Mouse (Mus musculus) cerebral cortex, adult 2 months (tissue): Measurements from ENCODE around the gene Sema6b.

Experiments used
- WGBS: fragments of 180-500 bp; shearing (Covaris S2); methylation state at CpG from one replicate; pipeline ENCODE4 v1.1.7; 2018; 5-methylcytosine and 5-hydroxymethylcytosine counted together

The Sema6b gene

DNA sequence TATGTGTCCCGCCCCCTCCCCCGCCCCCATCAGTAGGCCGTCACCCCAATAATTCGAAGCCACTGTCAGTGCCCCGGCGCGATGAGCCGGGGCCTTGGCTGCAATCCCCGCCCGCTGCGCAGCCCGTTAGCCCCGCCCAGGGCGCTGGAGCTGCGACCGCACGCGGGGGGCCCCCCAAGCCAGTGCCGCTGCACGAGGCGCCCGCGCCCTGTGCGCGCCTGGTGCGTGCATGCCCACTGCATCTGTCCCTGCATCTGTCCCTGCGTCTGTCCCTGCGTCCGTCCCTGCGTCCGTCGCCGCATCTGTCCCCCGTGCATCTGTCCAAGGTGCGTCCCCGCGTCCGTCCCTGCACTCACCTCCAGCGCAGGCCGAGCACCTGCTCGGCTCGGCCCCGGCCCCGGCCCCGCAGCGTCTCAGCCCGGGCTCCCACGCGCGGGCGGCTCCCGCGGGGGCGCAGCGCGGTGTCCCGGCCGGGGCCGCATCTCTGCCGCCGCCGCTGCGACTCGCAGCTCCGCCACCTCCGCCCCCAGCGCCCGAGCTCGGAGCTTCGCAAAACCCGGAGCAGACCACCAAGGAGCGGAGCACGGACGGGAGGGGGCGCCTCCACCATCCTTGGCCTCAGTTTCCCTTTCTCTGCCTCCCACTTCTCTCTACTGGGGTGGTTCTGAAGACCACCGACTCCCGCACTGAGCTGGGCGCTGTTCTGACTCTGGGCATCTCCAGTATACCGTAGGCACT lies at the start of gene Sema6b:
Gene Sema6b (minus strand): TSS at position 486 of the 738 bp plus-strand sequence.
- 1% methylated on average over 77 of the region's 79 CpGs for WGBS

- 30% methylated on average over 11 of the region's 11 CpGs for WGBS
Measured at GRCm38 (mm10) chr17:56185281-56186141, 45.4 kb upstream of the Sema6b start.

- WGBS: under 1% methylated on average over 47 of the region's 47 CpGs
Measured at GRCm38 (mm10) chr17:56183658-56184103, 43.5 kb upstream of the Sema6b start, which contains the start of gene Mydgf. Mydgf (minus strand) TSS chr17:56183920.

DNA sequence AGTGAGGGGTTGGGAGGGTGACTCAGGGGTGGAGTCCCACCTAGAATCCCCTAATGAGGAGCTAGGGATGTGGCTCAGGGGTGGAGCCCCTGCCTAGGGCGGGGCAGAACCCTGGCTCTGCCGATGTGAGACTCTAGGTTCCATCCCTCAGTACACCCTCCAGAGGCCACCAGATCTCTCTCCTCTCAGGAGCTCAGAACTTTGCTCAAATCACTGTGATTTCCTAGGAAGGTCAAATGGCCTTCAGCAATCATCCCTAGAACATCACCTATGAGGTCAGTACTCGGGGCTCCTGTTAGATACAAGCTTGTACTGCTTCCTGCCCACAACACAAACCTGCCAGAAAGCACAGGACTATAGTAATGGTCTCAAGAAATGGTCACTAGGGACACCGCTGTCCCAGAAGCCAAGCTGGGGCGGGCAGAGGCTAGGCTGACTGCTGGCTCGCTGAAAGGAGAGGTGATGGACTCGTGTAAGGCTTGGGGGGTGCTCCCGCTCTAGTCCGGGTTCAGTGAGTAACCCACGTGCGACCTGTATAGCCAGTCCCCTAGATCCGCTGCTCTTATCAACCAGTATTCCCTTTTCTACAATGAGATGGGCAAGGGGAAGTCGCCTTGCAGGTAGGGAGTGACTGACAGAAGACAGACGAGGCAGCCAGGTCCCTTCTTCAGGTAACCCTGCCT lies 43.0 kb upstream of the Sema6b start:
- WGBS: 2% methylated on average over 14 of the region's 14 CpGs

GRCm38 (mm10) chr17:56175416-56175815 lies 35.3 kb upstream of the Sema6b start:
- WGBS: 100% methylated on average over 3 of the region's 3 CpGs

GRCm38 (mm10) chr17:56173401-56174046 lies 33.4 kb upstream of the Sema6b start:
- 59% methylated on average over 10 of the region's 10 CpGs for WGBS

DNA sequence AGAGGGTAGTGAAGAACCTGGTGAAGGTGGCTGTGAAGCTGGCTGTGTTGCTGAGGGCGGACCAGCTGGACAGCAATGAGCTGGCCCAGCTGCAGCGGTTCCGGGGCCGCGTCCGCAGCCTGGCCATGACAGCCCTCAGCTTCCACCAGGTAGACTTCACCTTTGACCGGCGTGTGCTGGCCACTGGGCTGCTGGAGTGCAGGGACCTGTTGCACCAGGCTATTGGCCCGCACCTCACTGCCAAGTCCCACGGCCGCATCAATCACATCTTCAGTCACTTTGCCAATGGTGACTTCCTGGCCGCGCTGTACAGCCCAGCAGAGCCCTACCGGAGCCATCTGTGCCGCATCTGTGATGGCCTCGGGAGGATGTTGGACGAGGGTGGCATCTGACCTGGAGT lies 31.7 kb upstream of the Sema6b start:
- 95% methylated on average over 17 of the region's 17 CpGs for WGBS

DNA sequence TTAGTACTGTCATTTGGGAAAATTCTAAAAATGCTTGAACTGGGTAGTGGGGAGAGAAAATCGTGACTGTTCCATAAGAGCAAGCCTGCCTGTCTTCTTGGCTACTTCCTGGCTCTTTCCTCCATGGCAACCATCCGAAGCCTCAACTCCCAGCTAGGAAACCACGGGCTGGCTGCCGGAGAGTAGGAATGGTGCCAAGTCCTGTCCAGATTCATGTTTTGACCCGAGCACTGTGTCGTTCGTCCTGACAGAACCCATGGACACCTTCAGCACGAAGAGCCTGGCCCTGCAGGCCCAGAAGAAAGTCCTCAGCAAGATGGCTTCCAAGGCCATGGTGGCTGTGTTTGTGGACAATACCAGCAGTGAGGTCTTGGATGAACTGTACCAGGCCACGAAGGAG lies 31.3 kb upstream of the Sema6b start:
- WGBS: 57% methylated on average over 9 of the region's 9 CpGs

DNA sequence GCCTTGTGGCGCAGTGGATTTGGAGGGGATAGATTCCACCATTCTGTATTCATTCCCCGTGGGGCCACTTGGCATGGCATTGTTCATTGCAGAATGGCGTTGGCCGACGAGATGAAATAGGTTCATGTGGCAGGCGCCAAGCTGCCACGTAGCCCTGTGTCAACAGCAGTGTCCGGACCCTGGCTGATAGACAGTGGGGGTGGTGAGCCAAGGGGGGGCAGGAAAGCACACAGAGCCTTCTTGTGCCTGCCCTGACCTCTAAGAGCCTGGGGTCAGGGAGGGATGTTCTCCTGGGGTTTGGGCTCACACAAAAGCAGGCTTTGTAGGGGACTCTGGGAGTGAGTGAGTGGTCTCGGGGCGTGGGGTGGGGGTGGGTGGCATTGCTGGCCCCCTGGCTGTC lies 30.5 kb upstream of the Sema6b start:
- WGBS: 48% methylated on average over 10 of the region's 10 CpGs

GRCm38 (mm10) chr17:56169830-56170229 lies 29.7 kb upstream of the Sema6b start:
- WGBS: 69% methylated on average over 6 of the region's 6 CpGs

GRCm38 (mm10) chr17:56165671-56166070 lies 25.5 kb upstream of the Sema6b start:
- 68% methylated on average over 11 of the region's 11 CpGs for WGBS

- 33% methylated on average over 3 of the region's 3 CpGs for WGBS
Measured at GRCm38 (mm10) chr17:56164510-56164909, 24.4 kb upstream of the Sema6b start.

DNA sequence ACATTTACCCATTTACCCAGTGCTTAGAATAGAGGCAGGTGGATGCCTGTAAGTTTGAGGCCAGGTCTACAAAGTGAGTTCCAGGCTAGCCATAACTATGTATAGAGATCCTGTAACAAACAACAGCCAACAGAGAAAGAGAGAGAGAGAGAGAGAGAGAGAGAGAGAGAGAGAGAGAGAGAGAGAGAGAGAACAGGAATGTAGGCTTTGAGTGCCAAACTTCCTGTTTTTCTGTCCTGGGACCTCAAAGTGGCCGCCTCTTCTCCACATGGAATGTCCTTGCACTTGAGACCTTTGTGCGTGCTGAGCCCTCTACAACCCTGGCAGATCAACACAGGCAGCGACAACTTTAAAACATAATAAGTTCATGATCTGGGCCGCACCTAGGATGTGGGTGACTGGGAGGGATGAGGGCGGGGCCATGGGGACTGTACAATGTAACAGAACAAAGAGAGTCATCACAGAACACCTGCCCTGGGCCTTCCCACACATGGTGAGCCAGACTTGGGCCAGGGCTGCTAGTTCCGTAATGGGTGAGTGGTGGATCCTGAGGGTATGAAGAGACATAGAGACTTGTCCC lies 23.5 kb upstream of the Sema6b start:
- 81% methylated on average over 6 of the region's 6 CpGs for WGBS

GRCm38 (mm10) chr17:56162231-56162774 lies 22.2 kb upstream of the Sema6b start, which contains the start of gene Tnfaip8l1:
Tnfaip8l1 (plus strand) TSS chr17:56162477.
- under 1% methylated on average over 30 of the region's 30 CpGs for WGBS

GRCm38 (mm10) chr17:56159729-56160128 lies 19.6 kb upstream of the Sema6b start:
- 3% methylated on average over 9 of the region's 9 CpGs for WGBS

GRCm38 (mm10) chr17:56153643-56154042 lies 13.5 kb upstream of the Sema6b start:
- WGBS: 55% methylated on average over 9 of the region's 9 CpGs

GRCm38 (mm10) chr17:56149897-56150296 lies 9.8 kb upstream of the Sema6b start:
- 79% methylated on average over 2 of the region's 2 CpGs for WGBS

- 5% methylated on average over 30 of the region's 30 CpGs for WGBS
Measured at GRCm38 (mm10) chr17:56148790-56149618, 8.9 kb upstream of the Sema6b start.

DNA sequence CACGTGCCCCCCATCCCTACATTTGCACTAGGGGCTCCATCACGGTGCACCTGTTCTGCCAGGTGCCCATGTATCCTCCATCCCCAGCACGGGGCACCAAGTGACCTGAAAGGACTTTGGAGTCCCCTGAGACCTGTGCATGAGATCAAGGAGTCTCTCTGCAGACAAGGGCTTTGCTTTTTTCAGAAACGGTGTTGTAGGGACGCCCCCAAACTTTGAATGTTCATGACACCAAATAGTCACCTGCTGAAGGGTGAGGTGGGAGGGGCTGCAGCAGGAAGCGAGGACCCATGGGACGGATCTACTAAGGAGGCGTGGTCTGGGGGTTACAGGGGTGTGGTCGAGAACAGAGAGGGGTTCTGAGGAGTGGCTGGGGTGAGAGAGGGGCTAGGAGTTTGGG lies 8.1 kb upstream of the Sema6b start:
- WGBS: 32% methylated on average over 9 of the region's 9 CpGs

DNA sequence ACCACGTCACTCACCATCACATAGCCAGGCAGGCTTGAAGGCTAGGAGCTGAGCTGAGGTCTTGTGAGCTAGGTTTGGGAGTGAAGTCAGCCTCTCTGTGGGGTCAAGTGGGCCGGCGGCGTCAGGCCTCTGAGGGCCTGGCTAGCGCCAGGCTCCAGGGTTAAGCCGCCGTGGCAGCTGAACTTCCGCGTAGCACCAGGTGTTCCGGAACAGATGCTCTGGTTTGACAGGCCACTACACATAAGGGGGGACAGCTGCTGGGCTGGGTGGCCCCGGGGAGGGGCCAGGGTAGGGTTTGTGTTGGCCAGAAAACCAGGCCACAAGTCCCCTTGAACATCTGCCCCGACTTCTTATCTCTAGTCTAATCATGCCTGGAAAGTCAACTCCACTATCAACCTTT lies 7.3 kb upstream of the Sema6b start:
- 87% methylated on average over 12 of the region's 12 CpGs for WGBS
